Mouse (Mus musculus) A20 (cell line): ENCODE measurements around the gene Dynlt1a.
"Not testable (repeated sequence)": the region's sequence is repeated elsewhere in the genome, so short reads cannot be mapped to it uniquely, and the experiment has no call there.

Experiments
- DNase-seq: peaks from one replicate; pipeline ENCODE4 v3.0.0-alpha.2; 2011; ENCODE audit warnings: low read depth, low spot score

Dynlt1a gene

GRCm38 (mm10) chr17:6317339-6317985, at the start of gene Dynlt1a:
Dynlt1a (minus strand) TSS chr17:6317500.
- peak; percentile 91 for DNase-seq

GRCm38 (mm10) chr17:6355256-6355655, 38.0 kb upstream of the Dynlt1a start:
- not testable (repeated sequence) for DNase-seq

GRCm38 (mm10) chr17:6342606-6343294, 25.4 kb upstream of the Dynlt1a start:
- DNase-seq: not testable (repeated sequence)

GRCm38 (mm10) chr17:6328997-6329396, 11.7 kb upstream of the Dynlt1a start:
- not testable (repeated sequence) for DNase-seq

GRCm38 (mm10) chr17:6327554-6327953, 10.3 kb upstream of the Dynlt1a start:
- not testable (repeated sequence) for DNase-seq

- not testable (repeated sequence) for DNase-seq
These were observed 8.2 kb upstream of the Dynlt1a start for GRCm38 (mm10) chr17:6325543-6325942.

- not testable (repeated sequence) for DNase-seq
These were observed 7.7 kb upstream of the Dynlt1a start for GRCm38 (mm10) chr17:6325021-6325420.

- not testable (repeated sequence) for DNase-seq
These were observed 4.4 kb upstream of the Dynlt1a start for GRCm38 (mm10) chr17:6321778-6322101.

GRCm38 (mm10) chr17:6321081-6321777, 3.9 kb upstream of the Dynlt1a start:
- not testable (repeated sequence) for DNase-seq

GRCm38 (mm10) chr17:6316379-6317126, 747 bp downstream of the Dynlt1a start:
- peak; percentile 37 for DNase-seq

GRCm38 (mm10) chr17:6315706-6316105, 1.6 kb downstream of the Dynlt1a start:
- not testable (repeated sequence) for DNase-seq

GRCm38 (mm10) chr17:6314493-6314892, 2.8 kb downstream of the Dynlt1a start:
- not testable (repeated sequence) for DNase-seq

GRCm38 (mm10) chr17:6312755-6313154, 4.5 kb downstream of the Dynlt1a start:
- not testable (repeated sequence) for DNase-seq

- DNase-seq: not testable (repeated sequence)
These were observed 5.6 kb downstream of the Dynlt1a start for GRCm38 (mm10) chr17:6311716-6312115.

- not testable (repeated sequence) for DNase-seq
These were observed 10.8 kb downstream of the Dynlt1a start for GRCm38 (mm10) chr17:6306503-6306902.

- not testable (repeated sequence) for DNase-seq
These were observed 11.5 kb downstream of the Dynlt1a start for GRCm38 (mm10) chr17:6305656-6306270.

- not testable (repeated sequence) for DNase-seq
These were observed 12.4 kb downstream of the Dynlt1a start for GRCm38 (mm10) chr17:6304891-6305290.

- DNase-seq: not testable (repeated sequence)
These were observed 17.0 kb downstream of the Dynlt1a start for GRCm38 (mm10) chr17:6300190-6300863.

GRCm38 (mm10) chr17:6297060-6297795, 20.1 kb downstream of the Dynlt1a start:
- not testable (repeated sequence) for DNase-seq

GRCm38 (mm10) chr17:6293882-6294281, 23.4 kb downstream of the Dynlt1a start:
- DNase-seq: not testable (repeated sequence)
